Mouse (Mus musculus) liver, embryonic 16.5 days (tissue): ENCODE data around the gene Spin1. TPM values are rescaled to one million over a fixed set of nuclear protein-coding genes. Genes with fewer than 3 reads are reported as not detected.
"Not testable (repeated sequence)": the region's sequence is repeated elsewhere in the genome, so short reads cannot be mapped to it uniquely, and the experiment has no call there.

Experiments
- ATAC-seq: fragments of 200-750 bp; cut with Nextera tagmentation; 2 replicates; pipeline ENCODE4 v1.8.0; 2017; ENCODE audit warnings: low read depth, mild to moderate bottlenecking, moderate number of reproducible peaks, moderate library complexity
- H3K27ac ChIP-seq: fragments of 300-500 bp; sonication (generic); 2 replicates; pipeline ENCODE4 v1.5.1; 2014; ENCODE audit warnings: mild to moderate bottlenecking, low read length
- H3K27me3 ChIP-seq: fragments of 300-500 bp; sonication (generic); 2 replicates; pipeline ENCODE4 v1.6.1; 2014; ENCODE audit warnings: low read depth, low read length, mixed read lengths; ENCODE audit not compliant: control insufficient read depth, insufficient read depth
- H3K36me3 ChIP-seq: fragments of 300-500 bp; sonication (generic); 2 replicates; pipeline ENCODE4 v1.6.1; 2014; ENCODE audit warnings: mild to moderate bottlenecking; ENCODE audit not compliant: control insufficient read depth, insufficient read depth
- H3K4me1 ChIP-seq: fragments of 300-500 bp; sonication (generic); 2 replicates; pipeline ENCODE4 v1.6.1; 2014; ENCODE audit warnings: low read depth, low read length, mixed read lengths; ENCODE audit not compliant: control insufficient read depth
- H3K4me2 ChIP-seq: fragments of 300-500 bp; sonication (generic); 2 replicates; pipeline ENCODE4 v1.6.1; 2014; ENCODE audit warnings: low read depth, low read length, mixed read lengths
- H3K4me3 ChIP-seq: fragments of 300-500 bp; sonication (generic); 2 replicates; pipeline ENCODE4 v1.5.1; 2014; ENCODE audit warnings: low read depth, mild to moderate bottlenecking, low read length
- H3K9ac ChIP-seq: fragments of 300-500 bp; sonication (generic); 2 replicates; pipeline ENCODE4 v1.6.1; 2014; ENCODE audit warnings: low read depth, low read length
- H3K9me3 ChIP-seq: fragments of 300-500 bp; sonication (generic); replicated peaks from 2 replicates; pipeline ENCODE4 v1.6.1; 2016; ENCODE audit warnings: low read length; ENCODE audit not compliant: control insufficient read depth
- WGBS: fragments of 180-500 bp; shearing (Covaris S2); extraction: QIAGEN DNeasy Blood & Tissue Kit; methylation state at CpG from one replicate; pipeline ENCODE4 v1.1.7; 2014; ENCODE audit not compliant: insufficient replicate concordance; 5-methylcytosine and 5-hydroxymethylcytosine counted together
- polyA plus RNA-seq: library from polyadenylated mRNA; unstranded; fragments of >200 nt; fragmentation: Nextera tagmentation; extraction: Ambion mirVana; gene quantifications from 2 replicates; pipeline ENCODE4 v1.2.1, GENCODE M21; 2015

Gene Spin1
- polyA plus RNA-seq, 1 experiment from 2014 or later: 9.7 TPM

GRCm38 (mm10) chr13:51072917-51073843 is 27.5 kb upstream of the Spin1 start:
- Histone ChIP-seq H3K4me3 (no peak overlapping the region), H3K4me1 (peaks cover 2% of the 10 kb centered on the region; the same call in 1 of the 2 replicates), H3K36me3 (no peaks in the 10 kb centered on the region), H3K9ac (no peak overlapping the region), H3K27ac (0 out of 2 replicates have a peak overlapping the region, but pooled peaks have one; percentile 4), H3K27me3 (no peaks in the 10 kb centered on the region), H3K4me2 (no peak overlapping the region), H3K9me3 (no peaks in the 10 kb centered on the region)
- peak; percentile 80 for ATAC-seq
- WGBS: 73% methylated on average over 16 of the region's 16 CpGs

DNA sequence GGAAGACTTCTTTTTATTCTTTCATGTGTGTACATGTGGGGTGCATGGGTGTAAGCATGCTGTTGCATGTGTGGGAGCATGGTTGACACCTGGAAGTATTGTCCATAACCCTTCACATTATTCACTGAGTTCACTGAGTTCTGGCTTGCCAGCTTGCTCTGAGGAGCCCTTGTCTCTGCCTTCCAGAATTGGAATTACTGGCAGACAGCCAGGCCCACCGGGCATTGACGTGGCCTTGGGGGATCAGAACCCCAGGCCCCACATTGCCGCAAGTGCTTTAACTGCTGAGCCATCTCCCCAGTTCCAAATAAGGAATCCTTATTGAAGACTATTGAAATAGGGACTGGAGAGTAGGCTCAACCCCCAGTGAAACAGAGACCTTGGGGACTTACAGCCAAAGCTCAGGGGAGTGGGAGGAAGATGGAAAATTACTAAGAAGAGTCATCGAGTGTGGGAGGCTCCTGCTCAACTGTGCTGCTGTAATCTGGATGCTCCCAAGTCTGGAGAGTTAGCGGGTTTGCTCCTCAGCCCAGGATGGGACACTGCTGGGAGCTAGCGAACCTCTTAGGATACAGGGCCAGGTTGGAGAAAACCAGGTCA is 26.5 kb upstream of the Spin1 start:
- H3K27me3 ChIP-seq: no peaks in the 10 kb centered on the region
- no peak overlapping the region for H3K9ac ChIP-seq
- H3K9me3 ChIP-seq: no peaks in the 10 kb centered on the region
- no peak overlapping the region for H3K4me3 ChIP-seq
- H3K4me2 ChIP-seq: no peak overlapping the region
- no peak overlapping the region for H3K27ac ChIP-seq
- no peak for ATAC-seq
- WGBS: 66% methylated on average over 6 of the region's 6 CpGs
- peaks cover 2% of the 10 kb centered on the region; the same call in 1 of the 2 replicates for H3K4me1 ChIP-seq
- no peaks in the 10 kb centered on the region for H3K36me3 ChIP-seq

GRCm38 (mm10) chr13:51076191-51076590 is 24.5 kb upstream of the Spin1 start:
- not testable (repeated sequence) for H3K9ac ChIP-seq, ATAC-seq, H3K27me3 ChIP-seq, H3K36me3 ChIP-seq, H3K9me3 ChIP-seq, H3K4me2 ChIP-seq, H3K4me1 ChIP-seq, H3K4me3 ChIP-seq, H3K27ac ChIP-seq
- WGBS: 76% methylated on average over 14 of the region's 14 CpGs

- H3K9me3 ChIP-seq, H3K27me3 ChIP-seq, H3K4me3 ChIP-seq, H3K36me3 ChIP-seq, H3K9ac ChIP-seq, H3K4me1 ChIP-seq, ATAC-seq, H3K27ac ChIP-seq, H3K4me2 ChIP-seq: not testable (repeated sequence)
- 64% methylated on average over 1 of the region's 1 CpGs for WGBS
Observed at GRCm38 (mm10) chr13:51078586-51078985, 22.1 kb upstream of the Spin1 start.

DNA sequence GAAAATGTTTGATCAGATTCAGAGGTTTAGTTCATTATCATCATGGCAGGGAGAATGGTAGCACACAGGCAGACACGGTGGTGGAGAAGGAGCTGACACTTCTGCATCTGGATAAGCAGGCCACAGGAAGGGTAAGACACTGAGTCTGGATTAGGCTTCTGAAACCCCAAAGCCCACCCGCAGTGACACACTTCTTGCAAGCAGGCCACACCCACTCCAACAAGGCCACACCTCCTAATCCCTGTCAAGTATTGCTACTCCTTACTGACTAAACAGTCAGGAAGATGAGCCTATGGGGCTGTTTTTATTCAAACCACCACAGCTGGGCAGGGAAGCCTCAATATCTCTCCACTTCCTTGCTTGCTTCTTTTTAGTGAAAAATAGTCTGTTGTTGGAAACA is 19.9 kb upstream of the Spin1 start:
- Histone ChIP-seq H3K4me1 (no peaks in the 10 kb centered on the region), H3K4me2 (no peak overlapping the region), H3K4me3 (no peak overlapping the region), H3K27ac (no peak overlapping the region), H3K27me3 (no peaks in the 10 kb centered on the region), H3K36me3 (no peaks in the 10 kb centered on the region), H3K9ac (no peak overlapping the region), H3K9me3 (no peaks in the 10 kb centered on the region)
- WGBS: 43% methylated on average over 2 of the region's 2 CpGs
- ATAC-seq: no peak

GRCm38 (mm10) chr13:51084241-51084640 is 16.4 kb upstream of the Spin1 start:
- H3K27me3 ChIP-seq: no peaks in the 10 kb centered on the region
- ATAC-seq: no peak
- H3K9ac ChIP-seq: no peak overlapping the region
- H3K4me2 ChIP-seq: no peak overlapping the region
- H3K27ac ChIP-seq: no peak overlapping the region
- no peaks in the 10 kb centered on the region for H3K36me3 ChIP-seq
- no peaks in the 10 kb centered on the region for H3K4me1 ChIP-seq
- no peaks in the 10 kb centered on the region for H3K9me3 ChIP-seq
- no peak overlapping the region for H3K4me3 ChIP-seq

GRCm38 (mm10) chr13:51085941-51086340 is 14.7 kb upstream of the Spin1 start:
- Histone ChIP-seq H3K27ac (no peak overlapping the region), H3K36me3 (no peaks in the 10 kb centered on the region), H3K9me3 (no peaks in the 10 kb centered on the region), H3K4me2 (no peak overlapping the region), H3K9ac (no peak overlapping the region), H3K4me1 (no peaks in the 10 kb centered on the region), H3K27me3 (no peaks in the 10 kb centered on the region), H3K4me3 (no peak overlapping the region)
- no peak for ATAC-seq
- 83% methylated on average over 11 of the region's 11 CpGs for WGBS

DNA sequence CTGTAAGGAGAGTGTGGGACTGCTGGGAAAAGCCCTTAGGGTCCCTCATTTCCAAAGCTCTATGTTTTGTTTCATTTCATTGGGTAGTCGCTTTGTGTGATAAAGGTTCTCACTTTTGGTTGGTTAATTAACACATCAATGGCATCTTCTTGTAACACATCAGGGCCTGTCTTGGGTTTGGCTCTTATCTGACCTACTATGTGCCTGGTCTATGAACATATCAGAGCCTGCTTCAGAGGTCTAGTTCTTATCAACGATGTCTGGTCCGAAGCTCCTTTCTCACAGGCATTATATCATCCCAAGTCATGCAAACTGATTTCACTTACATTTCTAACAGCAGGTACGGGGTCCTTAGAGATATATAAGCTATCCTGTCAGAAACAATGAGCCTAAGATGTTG is 13.4 kb upstream of the Spin1 start:
- H3K4me1 ChIP-seq: no peaks in the 10 kb centered on the region
- no peak overlapping the region for H3K9ac ChIP-seq
- 61% methylated on average over 4 of the region's 4 CpGs for WGBS
- no peak for ATAC-seq
- no peaks in the 10 kb centered on the region for H3K36me3 ChIP-seq
- no peak overlapping the region for H3K4me3 ChIP-seq
- no peaks in the 10 kb centered on the region for H3K27me3 ChIP-seq
- H3K4me2 ChIP-seq: no peak overlapping the region
- H3K27ac ChIP-seq: no peak overlapping the region
- H3K9me3 ChIP-seq: no peaks in the 10 kb centered on the region

DNA sequence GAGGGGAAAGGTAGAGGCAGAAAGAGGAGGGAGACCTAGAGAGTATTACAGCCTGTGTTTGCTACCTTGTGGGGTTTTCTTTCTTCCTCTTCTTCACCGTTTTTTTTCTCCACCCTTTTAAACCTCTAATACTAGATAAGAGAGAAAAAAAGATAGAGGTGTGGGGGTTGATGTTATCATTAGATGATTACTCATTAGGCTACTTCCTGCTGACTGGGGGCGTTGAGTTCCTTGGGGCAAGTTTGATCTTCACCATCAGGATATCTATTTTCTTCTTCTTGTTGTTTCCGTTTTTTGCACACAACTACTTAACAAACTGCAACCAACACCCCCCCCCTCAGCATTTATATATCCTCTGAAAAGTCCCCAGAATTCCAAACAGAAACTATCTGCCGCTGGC is 12.5 kb upstream of the Spin1 start:
- H3K36me3 ChIP-seq: no peaks in the 10 kb centered on the region
- no peaks in the 10 kb centered on the region for H3K4me1 ChIP-seq
- H3K27me3 ChIP-seq: no peaks in the 10 kb centered on the region
- WGBS: 44% methylated on average over 4 of the region's 4 CpGs
- ATAC-seq: no peak
- no peak overlapping the region for H3K27ac ChIP-seq
- H3K4me2 ChIP-seq: no peak overlapping the region
- H3K4me3 ChIP-seq: no peak overlapping the region
- no peaks in the 10 kb centered on the region for H3K9me3 ChIP-seq
- H3K9ac ChIP-seq: no peak overlapping the region
